8 mouse cellular contexts compared by ENCODE assay signal in genomic region chr2:109678454-109678853, GRCm38 (mm10). TPM values are rescaled to one million over a fixed set of nuclear protein-coding genes. Genes with fewer than 3 reads are reported as not detected.
DNase-seq lines count a peak whose midpoint lies in the region; ATAC-seq and TF ChIP-seq lines count a peak whose summit lies in the region.

No protein-coding gene starts in this region.

- peak overlapping the region; percentile 42; the same call in 1 of the 2 replicates for H3K4me3 ChIP-seq in liver, embryonic 11.5 days (ENCODE audit: low read depth, low read length)
- peak overlapping the region; percentile 59 for H3K4me3 ChIP-seq in forebrain, embryonic 13.5 days
- H3K4me3 ChIP-seq in limb, embryonic 14.5 days (replicated peaks; ENCODE audit: low read length), result peak overlapping the region; percentile 43
- peak overlapping the region; percentile 66 for H3K4me3 ChIP-seq in neural tube, embryonic 15.5 days (replicated peaks)

- TF ChIP-seq POLR2A in limb, embryonic 14.5 days (IDR thresholded peaks at IDR 0.05; ENCODE audit: borderline replicate concordance, extremely low read depth, insufficient read depth, insufficient read length), result no peak

- peaks cover 51% of the 10 kb centered on the region for H3K27me3 ChIP-seq in liver, embryonic 11.5 days (replicated peaks; ENCODE audit: control insufficient read depth, insufficient read depth, low read length)
- H3K27me3 ChIP-seq in forebrain, embryonic 13.5 days, result peaks cover 57% of the 10 kb centered on the region
- peaks cover 51% of the 10 kb centered on the region for H3K27me3 ChIP-seq in limb, embryonic 14.5 days (ENCODE audit: control insufficient read depth, insufficient read depth, low read length)
- H3K27me3 ChIP-seq in neural tube, embryonic 15.5 days (replicated peaks), result peaks cover 42% of the 10 kb centered on the region

- no peaks in the 10 kb centered on the region for H3K36me3 ChIP-seq in liver, embryonic 11.5 days (ENCODE audit: control insufficient read depth, insufficient read depth, low read length)
- no peaks in the 10 kb centered on the region for H3K36me3 ChIP-seq in forebrain, embryonic 13.5 days (ENCODE audit: poor library complexity, severe bottlenecking)
- no peaks in the 10 kb centered on the region for H3K36me3 ChIP-seq in limb, embryonic 14.5 days (ENCODE audit: control insufficient read depth, insufficient read depth, low read length)
- H3K36me3 ChIP-seq in neural tube, embryonic 15.5 days, result no peaks in the 10 kb centered on the region

- H3K9me3 ChIP-seq in liver, embryonic 11.5 days (ENCODE audit: control insufficient read depth, low read length), result no peaks in the 10 kb centered on the region
- H3K9me3 ChIP-seq in forebrain, embryonic 13.5 days (replicated peaks), result no peaks in the 10 kb centered on the region
- H3K9me3 ChIP-seq in limb, embryonic 14.5 days (ENCODE audit: control insufficient read depth, low read length), result no peaks in the 10 kb centered on the region
- H3K9me3 ChIP-seq in neural tube, embryonic 15.5 days (replicated peaks), result no peaks in the 10 kb centered on the region

- ATAC-seq in liver, embryonic 11.5 days (replicated peaks; ENCODE audit: low FRiP score), result no peak
- ATAC-seq in forebrain, embryonic 13.5 days, result peak; percentile 16
- ATAC-seq in limb, embryonic 14.5 days (ENCODE audit: low FRiP score, low read depth), result no peak
- ATAC-seq in neural tube, embryonic 15.5 days (ENCODE audit: low FRiP score), result peak; percentile 33; the same call in 1 of the 2 replicates

- no peak overlapping the region for H3K9ac ChIP-seq in liver, embryonic 11.5 days (ENCODE audit: low read depth, low read length)
- H3K9ac ChIP-seq in forebrain, embryonic 13.5 days, result peak overlapping the region; percentile 74
- no peak overlapping the region for H3K9ac ChIP-seq in limb, embryonic 14.5 days (ENCODE audit: low read depth, low read length, severe bottlenecking)
- peak overlapping the region; percentile 73 for H3K9ac ChIP-seq in neural tube, embryonic 15.5 days (replicated peaks)

- 3% methylated on average over 8 of the region's 8 CpGs for WGBS in liver, embryonic 11.5 days
- WGBS in forebrain, embryonic 13.5 days, result 1% methylated on average over 8 of the region's 8 CpGs
- 4% methylated on average over 8 of the region's 8 CpGs for WGBS in limb, embryonic 14.5 days
- WGBS in neural tube, embryonic 15.5 days, result 1% methylated on average over 8 of the region's 8 CpGs

- no peak overlapping the region for H3K27ac ChIP-seq in liver, embryonic 11.5 days (ENCODE audit: low read depth, low read length)
- H3K27ac ChIP-seq in forebrain, embryonic 13.5 days, result no peak overlapping the region
- H3K27ac ChIP-seq in limb, embryonic 14.5 days (replicated peaks; ENCODE audit: low read depth, low read length), result no peak overlapping the region
- H3K27ac ChIP-seq in neural tube, embryonic 15.5 days (replicated peaks), result peak overlapping the region; percentile 95

- peak overlapping the region; percentile 70 for H3K4me2 ChIP-seq in liver, embryonic 11.5 days
- peak overlapping the region; percentile 96 for H3K4me2 ChIP-seq in forebrain, embryonic 13.5 days
- peak overlapping the region; percentile 77 for H3K4me2 ChIP-seq in limb, embryonic 14.5 days (replicated peaks; ENCODE audit: low read depth, low read length, severe bottlenecking)
- peak overlapping the region; percentile 97 for H3K4me2 ChIP-seq in neural tube, embryonic 15.5 days

- H3K4me1 ChIP-seq in liver, embryonic 11.5 days (replicated peaks; ENCODE audit: control insufficient read depth, insufficient read depth, low read length), result no peaks in the 10 kb centered on the region; the same call in 1 of the 2 replicates
- peaks cover 39% of the 10 kb centered on the region for H3K4me1 ChIP-seq in forebrain, embryonic 13.5 days
- H3K4me1 ChIP-seq in limb, embryonic 14.5 days (ENCODE audit: control insufficient read depth, insufficient read depth, low read length), result peaks cover 15% of the 10 kb centered on the region
- H3K4me1 ChIP-seq in neural tube, embryonic 15.5 days, result peaks cover 46% of the 10 kb centered on the region

- DNase-seq in liver, embryonic 11.5 days (ENCODE audit: low spot score), result no peak
- no peak for DNase-seq in liver
- no peak for DNase-seq in limb, embryonic 14.5 days (ENCODE audit: low spot score)
- DNase-seq in urinary bladder, postnatal 4 days (ENCODE audit: low spot score in 2 of 2), result no peak
- DNase-seq in spleen, adult 18-20 months, result no peak
- no peak for DNase-seq in right cerebral cortex, postnatal 36 days (ENCODE audit: low spot score in 2 of 2)

RNA-seq across cellular contexts. Expression of gene Bdnf, which starts 4.0 kb away (rescaled TPM):
- 0.74 and 0.87 TPM in 2 replicates for polyA plus RNA-seq in liver, embryonic 11.5 days (2014; fragmentation: Nextera tagmentation; extraction: Ambion mirVana)
- polyA plus RNA-seq in forebrain, embryonic 13.5 days (2015; fragmentation: Nextera tagmentation; extraction: Ambion mirVana), result 0.74 and 1.2 TPM in 2 replicates
- polyA plus RNA-seq in limb, embryonic 14.5 days (2012; rRNA removed), result 1.1 and 1.3 TPM in 2 replicates
- 2.5 and 2.7 TPM in 2 replicates for polyA plus RNA-seq in limb, embryonic 14.5 days (2014; fragmentation: Nextera tagmentation; extraction: Ambion mirVana)
- 5.5 and 5.9 TPM in 2 replicates for polyA plus RNA-seq in neural tube, embryonic 15.5 days (2015; fragmentation: Nextera tagmentation; extraction: Ambion mirVana)

Comparison
In these comparisons a context has a peak if more than half of its experiments do, and no peak if none do; other contexts are left out.
1. ATAC-seq: peak in forebrain, embryonic 13.5 days (single experiment) and neural tube, embryonic 15.5 days (single experiment); none in liver, embryonic 11.5 days (single experiment) and limb, embryonic 14.5 days (single experiment).
2. H3K9ac ChIP-seq: peak in forebrain, embryonic 13.5 days (single experiment) and neural tube, embryonic 15.5 days (single experiment); none in liver, embryonic 11.5 days (single experiment) and limb, embryonic 14.5 days (single experiment).
3. Peak in every context shown above with its lines, with median percentiles within 50 percentile points of each other: H3K4me2 ChIP-seq and H3K4me3 ChIP-seq.